Mouse (Mus musculus) ES-E14 (cell line): ENCODE measurements around the gene Pgam5. TPM values are rescaled to one million over a fixed set of nuclear protein-coding genes. Genes with fewer than 3 reads are reported as not detected.

Experiments used
- DNase-seq: peaks from one replicate; pipeline ENCODE4 v3.0.0-alpha.2; 2013; ENCODE audit warnings: low read depth, low spot score
- H3K27ac ChIP-seq: 2 replicates; pipeline ENCODE4 v1.5.1; 2012; ENCODE audit warnings: low read depth, mild to moderate bottlenecking, low read length, moderate library complexity, mixed read lengths; ENCODE audit not compliant: poor library complexity, insufficient read depth, severe bottlenecking
- H3K36me3 ChIP-seq: 2 replicates; pipeline ENCODE4 v1.6.1; 2012; ENCODE audit warnings: mild to moderate bottlenecking, low read length, moderate library complexity, mixed read lengths; ENCODE audit not compliant: control insufficient read depth, poor library complexity, insufficient read depth, severe bottlenecking
- H3K4me1 ChIP-seq, 2 experiments: fragments of 150-350 bp in 1 of 2; sonication (generic) in 1 of 2; 2 replicates each; pipeline ENCODE4 v1.6.1; 2012; ENCODE audit warnings: low read length in 2 of 2, mild to moderate bottlenecking in 1 of 2, mixed read lengths in 1 of 2; ENCODE audit not compliant: control insufficient read depth in 2 of 2, insufficient read depth in 2 of 2, poor library complexity in 1 of 2
- H3K4me3 ChIP-seq, 2 experiments: fragments of 150-350 bp in 1 of 2; sonication (generic) in 1 of 2; 2 replicates each; pipeline ENCODE4 v1.5.1; 2012; ENCODE audit warnings: low read length in 2 of 2, low read depth in 1 of 2, mild to moderate bottlenecking in 1 of 2, mixed read lengths in 1 of 2; ENCODE audit not compliant: insufficient read depth in 1 of 2, poor library complexity in 1 of 2, severe bottlenecking in 1 of 2
- H3K9ac ChIP-seq: 2 replicates; pipeline ENCODE4 v1.6.1; 2012; ENCODE audit warnings: low read depth, mild to moderate bottlenecking, low read length, mixed read lengths; ENCODE audit not compliant: poor library complexity, insufficient read depth, severe bottlenecking
- H3K9me3 ChIP-seq: fragments of 150-350 bp; sonication (generic); 2 replicates; pipeline ENCODE4 v1.6.1; 2012; ENCODE audit warnings: low read depth, mild to moderate bottlenecking, low read length; ENCODE audit not compliant: control insufficient read depth, insufficient read depth
- CHD2 ChIP-seq: IDR thresholded peaks from 2 replicates; pipeline ENCODE4 v1.6.1; 2014; ENCODE audit warnings: mild to moderate bottlenecking, low read depth, low read length, inconsistent platforms
- HCFC1 ChIP-seq: IDR thresholded peaks from 2 replicates; pipeline ENCODE4 v1.6.1; 2012; ENCODE audit warnings: low read length, inconsistent platforms, borderline replicate concordance; ENCODE audit not compliant: insufficient read depth
- MAFK ChIP-seq: IDR thresholded peaks from 2 replicates; pipeline ENCODE4 v1.6.1; 2014; ENCODE audit warnings: mild to moderate bottlenecking, low read depth, low read length, inconsistent platforms; ENCODE audit not compliant: insufficient read depth
- ZC3H11A ChIP-seq: IDR thresholded peaks from 2 replicates; pipeline ENCODE4 v1.6.1; 2012; ENCODE audit warnings: low read depth, mild to moderate bottlenecking, inconsistent platforms, low read length, borderline replicate concordance
- ZNF384 ChIP-seq: IDR thresholded peaks from 2 replicates; pipeline ENCODE4 v1.6.1; 2012; ENCODE audit warnings: low read depth, low read length, inconsistent platforms
- in situ Hi-C, 2 experiments: fragments of 600-800 bp; cut with MboI; formaldehyde crosslinking; loops; one replicate each; pipeline ENCODE4 v1.15.1; 2025; ENCODE audit warnings: low sequenced_read_pairs in 2 of 2, inconsistent platforms in 1 of 2; ENCODE audit not compliant: unreplicated experiment in 2 of 2
- total RNA-seq: library from RNA; depleted of rRNA; stranded (reverse); fragments of 300-350 nt; gene quantifications from 2 replicates; pipeline ENCODE4 v1.2.3, GENCODE M21; 2012

The Pgam5 gene
- total RNA-seq, 1 experiment = 65.6 TPM

GRCm38 (mm10) chr5:110296637-110297036 is 26.9 kb upstream of the Pgam5 start:
- Histone ChIP-seq H3K36me3 (peaks cover 49% of the 10 kb centered on the region), H3K9me3 (no peaks in the 10 kb centered on the region), H3K9ac (no peak overlapping the region), H3K27ac (no peak overlapping the region), H3K4me1 (no peaks in the 10 kb centered on the region), H3K4me3 (no peak overlapping the region)
- DNase-seq = no peak
- TF ChIP-seq HCFC1 = no peak
- no peak for TF ChIP-seq CHD2
- no peak for TF ChIP-seq MAFK
- TF ChIP-seq ZC3H11A = no peak
- TF ChIP-seq ZNF384 = no peak
- in situ Hi-C loops = no loop called here

DNA sequence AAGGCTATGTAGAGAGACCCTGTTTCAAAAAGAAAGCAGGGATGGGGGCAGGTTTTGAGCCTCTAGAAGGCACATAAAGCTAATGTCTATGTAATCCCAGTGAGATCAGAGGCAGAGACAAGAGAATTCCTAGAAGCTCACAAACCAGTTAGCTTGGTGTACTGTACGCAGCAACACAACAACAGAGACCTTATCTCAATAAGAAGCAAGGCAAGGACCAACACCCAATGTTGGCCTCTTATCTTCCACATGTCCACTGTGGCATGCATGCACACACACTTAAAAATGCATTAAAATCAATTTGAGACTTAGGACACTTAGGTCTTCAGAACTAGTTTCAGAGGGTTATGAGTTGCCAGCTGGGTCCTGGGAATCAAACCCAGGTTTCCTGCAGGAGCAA is 21.9 kb upstream of the Pgam5 start:
- H3K9me3 ChIP-seq = no peaks in the 10 kb centered on the region
- H3K36me3 ChIP-seq = peaks cover 29% of the 10 kb centered on the region
- H3K4me3 ChIP-seq = no peak overlapping the region
- no peak for DNase-seq
- no peak overlapping the region for H3K9ac ChIP-seq
- TF ChIP-seq ZNF384 = no peak
- no peak for TF ChIP-seq ZC3H11A
- no peak for TF ChIP-seq MAFK
- no peaks in the 10 kb centered on the region for H3K4me1 ChIP-seq
- in situ Hi-C loops = no loop called here
- H3K27ac ChIP-seq = no peak overlapping the region

- Histone ChIP-seq H3K9me3 (no peaks in the 10 kb centered on the region), H3K9ac (peak overlapping the region; percentile 50), H3K4me1 (no peaks in the 10 kb centered on the region), H3K4me3 (peak overlapping the region; percentile 80 to 100), H3K27ac (no peak overlapping the region), H3K36me3 (peaks cover 9% of the 10 kb centered on the region)
- no peak for DNase-seq
- in situ Hi-C loops = no loop called here
- TF ChIP-seq ZNF384 (no peak), MAFK (no peak), ZC3H11A (no peak), HCFC1 (no peak), CHD2 (no peak)
Observed at GRCm38 (mm10) chr5:110287084-110287475, 17.4 kb upstream of the Pgam5 start.

DNA sequence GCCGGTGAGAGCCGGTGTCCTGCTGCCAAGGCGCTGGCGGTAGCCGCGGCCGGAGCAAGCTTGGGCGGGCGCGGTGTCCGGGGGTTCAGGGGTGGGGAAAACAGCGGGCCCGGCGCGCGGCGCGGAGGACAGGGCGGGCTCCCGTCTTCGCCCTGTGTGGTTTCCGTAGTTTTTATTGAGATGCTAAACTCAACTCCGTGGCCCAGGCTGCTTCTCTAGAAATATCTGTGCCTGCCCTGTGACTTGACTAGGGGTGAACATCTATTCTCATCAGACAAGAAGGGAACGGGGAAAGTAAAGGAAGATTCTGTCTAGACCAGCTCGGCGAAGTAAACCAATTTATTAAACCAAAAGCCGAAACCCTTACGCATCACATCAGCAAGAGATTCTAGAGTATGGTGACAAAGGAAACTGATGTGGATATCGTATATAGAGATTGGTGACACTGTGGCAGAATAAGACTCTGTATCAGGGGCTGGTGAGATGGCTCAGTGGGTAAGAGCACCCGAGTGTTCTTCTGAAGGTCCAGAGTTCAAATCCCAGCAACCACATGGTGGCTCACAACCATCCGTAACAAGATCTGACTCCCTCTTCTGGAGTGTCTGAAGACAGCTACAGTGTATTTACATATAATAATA is 16.9 kb upstream of the Pgam5 start:
- peak overlapping the region; percentile 78 for H3K27ac ChIP-seq
- no peaks in the 10 kb centered on the region for H3K9me3 ChIP-seq
- H3K4me3 ChIP-seq = peak overlapping the region; percentile 80 to 100
- in situ Hi-C loops = no loop called here
- TF ChIP-seq HCFC1 = no peak
- no peak for TF ChIP-seq CHD2
- TF ChIP-seq MAFK = no peak
- TF ChIP-seq ZNF384 = no peak
- TF ChIP-seq ZC3H11A = no peak
- H3K9ac ChIP-seq = peak overlapping the region; percentile 96
- H3K4me1 ChIP-seq = no peaks in the 10 kb centered on the region
- no peak for DNase-seq
- H3K36me3 ChIP-seq = peaks cover 9% of the 10 kb centered on the region
